Mouse (Mus musculus): ENCODE results near the gene Tm7sf3. TPM values are rescaled to one million over a fixed set of nuclear protein-coding genes. Genes with fewer than 3 reads are reported as not detected.

Gene Tm7sf3
- polyA plus RNA-seq, 2 experiments, result 11.2 to 24.8 TPM

DNA sequence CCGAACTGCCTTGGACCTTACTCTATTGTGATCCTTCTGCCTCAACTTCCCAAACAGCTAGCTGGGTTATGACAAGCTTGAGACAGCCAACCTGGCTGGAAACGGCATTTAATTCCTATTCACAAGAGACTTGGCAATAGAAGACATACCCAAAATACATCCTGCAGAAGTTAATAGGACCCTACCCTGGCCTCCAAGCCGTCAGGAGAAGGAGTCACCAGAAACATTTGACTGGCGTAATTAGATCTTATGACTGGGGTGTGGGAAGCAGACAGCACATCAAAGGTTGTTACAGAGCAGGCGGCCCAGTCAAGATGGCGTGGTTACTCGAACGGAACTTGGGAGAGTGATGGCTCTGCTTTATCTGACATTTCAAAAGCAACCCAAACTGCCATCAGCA is 10.8 kb downstream of the Tm7sf3 start:
- Histone ChIP-seq H3K27me3 (ENCODE audit: control insufficient read depth, insufficient read depth, low read length) (no peaks in the 10 kb centered on the region), H3K4me2 (ENCODE audit: low read depth) (peak overlapping the region; percentile 81), H3K27ac (peak overlapping the region; percentile 87), H3K4me1 (replicated peaks; ENCODE audit: control insufficient read depth in 2 of 2, insufficient read depth in 2 of 2, low read length in 1 of 2) (peaks cover 44 to 48% of the 10 kb centered on the region in 2 experiments), H3K36me3 (replicated peaks; ENCODE audit: control insufficient read depth, insufficient read depth, low read depth) (peaks cover 3% of the 10 kb centered on the region), H3K9ac (replicated peaks) (peak overlapping the region; percentile 53), H3K4me3 (ENCODE audit: insufficient read depth in 1 of 2, low read depth in 2 of 2, low read length in 2 of 2) (peak overlapping the region; percentile 20 to 77; a peak in 3 of 4 replicates), H3K9me3 (ENCODE audit: control insufficient read depth, low read length) (no peaks in the 10 kb centered on the region)
- TF ChIP-seq CTCF (IDR thresholded peaks at IDR 0.05; ENCODE audit: low read depth), result no peak
- TF ChIP-seq EP300 (IDR thresholded peaks at IDR 0.05; ENCODE audit: low read depth), result no peak
- ATAC-seq (ENCODE audit: insufficient read depth), result no peak
- no peak for DNase-seq (ENCODE audit: low read depth in 3 of 3, low spot score in 3 of 3)
- WGBS (ENCODE audit: insufficient replicate concordance), result 34% methylated on average over 8 of the region's 8 CpGs

DNA sequence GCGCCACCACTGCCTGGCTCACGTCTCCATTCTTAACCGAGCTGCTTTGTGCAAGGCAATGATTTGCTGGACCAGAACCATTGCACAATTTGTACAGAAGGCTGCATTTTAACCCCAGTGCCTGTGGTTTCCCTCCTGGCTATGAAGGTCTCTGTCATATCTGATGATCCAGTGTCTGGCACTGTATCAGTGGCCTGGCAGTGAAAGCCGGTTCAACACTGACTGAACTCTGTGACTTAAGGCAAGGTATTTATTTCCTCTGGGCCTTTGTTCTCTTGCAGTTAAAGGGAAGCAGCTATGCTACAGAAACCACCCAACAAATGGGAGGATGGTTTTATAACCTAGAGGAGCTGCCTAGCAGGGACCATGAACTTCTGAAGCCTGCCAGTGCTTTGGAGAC is 11.7 kb downstream of the Tm7sf3 start:
- no peak for DNase-seq (ENCODE audit: low read depth in 3 of 3, low spot score in 3 of 3)

DNA sequence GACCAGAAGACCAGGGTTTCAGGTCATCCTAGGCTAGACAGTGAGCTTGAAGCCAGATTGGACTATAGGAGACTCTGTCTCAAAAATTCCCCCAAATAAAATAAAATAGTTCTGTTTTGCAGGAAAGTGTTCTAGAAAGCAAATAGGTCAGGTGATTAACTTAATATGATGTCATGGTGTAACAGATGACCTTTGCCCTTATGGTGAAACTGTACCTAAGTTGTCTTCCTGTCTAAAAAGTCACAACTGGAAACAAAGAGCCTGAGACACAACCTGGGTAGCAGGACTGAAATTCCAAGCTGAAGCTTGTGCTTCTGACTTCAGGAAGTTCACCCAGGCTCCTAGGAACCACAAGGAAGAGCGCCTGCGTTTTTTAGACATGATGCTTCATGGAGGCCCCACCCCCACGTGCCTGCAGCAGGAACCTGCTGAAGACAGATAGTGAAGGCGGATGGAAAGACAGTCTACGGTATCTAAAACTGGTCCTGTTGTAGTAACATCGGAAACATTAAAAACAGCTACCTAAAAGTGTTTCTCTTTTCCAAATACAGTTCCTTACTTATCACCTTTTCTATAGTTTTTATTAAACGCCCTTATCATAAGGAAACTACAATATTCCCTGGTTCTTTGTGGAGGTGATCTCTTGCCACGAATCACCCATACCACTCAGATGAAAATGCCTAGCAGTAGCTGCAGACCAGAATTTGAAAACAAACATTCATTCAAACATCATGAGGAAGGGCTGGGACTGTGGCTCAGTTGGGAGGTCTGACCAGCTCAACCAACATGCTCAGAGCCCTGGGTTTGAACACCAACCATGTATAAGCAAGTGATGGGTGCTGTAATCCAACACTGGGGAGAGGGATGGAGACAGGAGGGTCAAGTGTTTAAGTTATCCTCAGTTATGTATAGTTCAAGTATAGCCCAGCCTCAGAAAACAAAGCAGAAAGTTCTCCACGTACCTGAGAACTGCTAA is 12.6 kb downstream of the Tm7sf3 start:
- H3K27me3 ChIP-seq (ENCODE audit: control insufficient read depth, insufficient read depth, low read length), result no peaks in the 10 kb centered on the region
- H3K9ac ChIP-seq (replicated peaks), result peak overlapping the region; percentile 53
- H3K27ac ChIP-seq, result peak overlapping the region; percentile 87
- peak; percentile 78 for ATAC-seq (ENCODE audit: insufficient read depth)
- H3K36me3 ChIP-seq (replicated peaks; ENCODE audit: control insufficient read depth, insufficient read depth, low read depth), result peaks cover 5% of the 10 kb centered on the region
- no peaks in the 10 kb centered on the region for H3K9me3 ChIP-seq (ENCODE audit: control insufficient read depth, low read length)
- peak overlapping the region; percentile 81 for H3K4me2 ChIP-seq (ENCODE audit: low read depth)
- 17% methylated on average over 9 of the region's 9 CpGs for WGBS (ENCODE audit: insufficient replicate concordance)
- H3K4me3 ChIP-seq (ENCODE audit: insufficient read depth in 1 of 2, low read depth in 2 of 2, low read length in 2 of 2), result peak overlapping the region; percentile 18 to 19; a peak in 3 of 4 replicates
- TF ChIP-seq CTCF (IDR thresholded peaks at IDR 0.05; ENCODE audit: low read depth), result no peak
- TF ChIP-seq EP300 (IDR thresholded peaks at IDR 0.05; ENCODE audit: low read depth), result peak; percentile 88
- peak; percentile 78 to 80 (median 80) for DNase-seq (ENCODE audit: low read depth in 3 of 3, low spot score in 3 of 3)
- H3K4me1 ChIP-seq (replicated peaks; ENCODE audit: control insufficient read depth in 2 of 2, insufficient read depth in 2 of 2, low read length in 1 of 2), result peaks cover 44 to 48% of the 10 kb centered on the region in 2 experiments

More for the DNA sequence above, 11.7 kb downstream of the Tm7sf3 start:
- TF ChIP-seq CTCF (IDR thresholded peaks at IDR 0.05; ENCODE audit: low read depth) (no peak), EP300 (IDR thresholded peaks at IDR 0.05; ENCODE audit: low read depth) (no peak)
- peaks cover 3% of the 10 kb centered on the region for H3K36me3 ChIP-seq (replicated peaks; ENCODE audit: control insufficient read depth, insufficient read depth, low read depth)
- no peak for ATAC-seq (ENCODE audit: insufficient read depth)
- 32% methylated on average over 4 of the region's 4 CpGs for WGBS (ENCODE audit: insufficient replicate concordance)
- no peak overlapping the region for H3K4me3 ChIP-seq (ENCODE audit: insufficient read depth in 1 of 2, low read depth in 2 of 2, low read length in 2 of 2)
- H3K9ac ChIP-seq (replicated peaks), result peak overlapping the region; percentile 53
- no peaks in the 10 kb centered on the region for H3K27me3 ChIP-seq (ENCODE audit: control insufficient read depth, insufficient read depth, low read length)
- peak overlapping the region; percentile 81 for H3K4me2 ChIP-seq (ENCODE audit: low read depth)
- H3K27ac ChIP-seq, result peak overlapping the region; percentile 87
- peaks cover 44 to 48% of the 10 kb centered on the region in 2 experiments for H3K4me1 ChIP-seq (replicated peaks; ENCODE audit: control insufficient read depth in 2 of 2, insufficient read depth in 2 of 2, low read length in 1 of 2)
- no peaks in the 10 kb centered on the region for H3K9me3 ChIP-seq (ENCODE audit: control insufficient read depth, low read length)

DNA sequence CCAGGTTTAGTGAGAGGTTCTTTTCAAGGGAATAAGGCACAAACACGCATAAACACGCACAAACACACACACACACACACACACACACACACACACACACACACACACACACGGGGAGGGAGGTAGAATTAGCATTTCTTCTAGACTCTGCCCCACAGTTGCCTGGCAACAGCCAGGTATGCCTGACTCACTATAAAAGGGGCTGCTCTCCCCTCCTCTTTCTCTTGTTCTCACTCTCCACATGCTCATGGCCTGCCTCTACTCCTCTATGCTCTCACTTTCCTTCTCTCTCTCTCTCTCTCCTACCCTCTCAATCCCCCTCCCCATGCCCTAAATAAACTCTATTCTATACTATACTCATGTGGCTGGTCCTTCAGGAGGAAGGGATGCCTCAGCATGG is 14.5 kb downstream of the Tm7sf3 start:
- Histone ChIP-seq H3K36me3 (replicated peaks; ENCODE audit: control insufficient read depth, insufficient read depth, low read depth) (peaks cover 21% of the 10 kb centered on the region), H3K9ac (replicated peaks) (no peak overlapping the region), H3K27ac (no peak overlapping the region; the same call in 1 of the 2 replicates), H3K9me3 (ENCODE audit: control insufficient read depth, low read length) (no peaks in the 10 kb centered on the region), H3K4me2 (ENCODE audit: low read depth) (no peak overlapping the region), H3K4me3 (ENCODE audit: insufficient read depth in 1 of 2, low read depth in 2 of 2, low read length in 2 of 2) (no peak overlapping the region), H3K27me3 (ENCODE audit: control insufficient read depth, insufficient read depth, low read length) (no peaks in the 10 kb centered on the region), H3K4me1 (replicated peaks; ENCODE audit: control insufficient read depth in 2 of 2, insufficient read depth in 2 of 2, low read length in 1 of 2) (peaks cover 40 to 42% of the 10 kb centered on the region in 2 experiments)
- ATAC-seq (ENCODE audit: insufficient read depth) (no peak), DNase-seq (ENCODE audit: low read depth in 3 of 3, low spot score in 3 of 3) (no peak)
- WGBS (ENCODE audit: insufficient replicate concordance), result 91% methylated on average over 3 of the region's 3 CpGs
- TF ChIP-seq CTCF (IDR thresholded peaks at IDR 0.05; ENCODE audit: low read depth) (no peak), EP300 (IDR thresholded peaks at IDR 0.05; ENCODE audit: low read depth) (no peak)

DNA sequence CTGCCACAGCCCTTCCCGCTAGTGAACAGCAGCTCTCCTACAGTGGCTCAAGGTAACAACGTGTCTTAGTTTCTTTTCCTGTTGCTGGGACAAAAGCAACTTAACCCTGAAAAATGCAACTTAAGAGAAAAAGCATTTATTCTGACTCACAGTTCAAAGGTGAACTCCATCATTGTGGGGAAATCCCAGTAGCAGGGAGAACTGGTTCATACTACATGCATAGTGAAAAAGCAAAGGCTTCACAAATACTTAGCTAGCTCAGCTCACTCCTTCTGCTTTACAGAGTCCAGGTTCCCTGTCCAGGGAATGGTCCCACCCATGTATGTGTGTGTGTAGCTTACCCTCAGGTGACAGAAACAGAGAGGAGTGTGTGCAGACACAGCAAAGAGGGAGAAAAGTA is 26.0 kb downstream of the Tm7sf3 start:
- DNase-seq (ENCODE audit: low read depth in 3 of 3, low spot score in 3 of 3) (no peak), ATAC-seq (ENCODE audit: insufficient read depth) (no peak)
- no peak overlapping the region for H3K4me3 ChIP-seq (ENCODE audit: insufficient read depth in 1 of 2, low read depth in 2 of 2, low read length in 2 of 2)
- peaks cover 30 to 37% of the 10 kb centered on the region in 2 experiments for H3K4me1 ChIP-seq (replicated peaks; ENCODE audit: control insufficient read depth in 2 of 2, insufficient read depth in 2 of 2, low read length in 1 of 2)
- H3K9ac ChIP-seq (replicated peaks), result no peak overlapping the region
- H3K27ac ChIP-seq, result peak overlapping the region; percentile 23; the same call in 1 of the 2 replicates
- TF ChIP-seq CTCF (IDR thresholded peaks at IDR 0.05; ENCODE audit: low read depth) (no peak), EP300 (IDR thresholded peaks at IDR 0.05; ENCODE audit: low read depth) (no peak)
- peaks cover 45% of the 10 kb centered on the region for H3K36me3 ChIP-seq (replicated peaks; ENCODE audit: control insufficient read depth, insufficient read depth, low read depth)
- no peaks in the 10 kb centered on the region for H3K27me3 ChIP-seq (ENCODE audit: control insufficient read depth, insufficient read depth, low read length)
- 87% methylated on average over 2 of the region's 2 CpGs for WGBS (ENCODE audit: insufficient replicate concordance)
- no peaks in the 10 kb centered on the region for H3K9me3 ChIP-seq (ENCODE audit: control insufficient read depth, low read length)
- no peak overlapping the region for H3K4me2 ChIP-seq (ENCODE audit: low read depth)
